Mouse (Mus musculus) G1E (cell line): ENCODE data around the gene Tcerg1l.

ENCODE experiments used
- CTCF ChIP-seq: IDR thresholded peaks from 2 replicates; pipeline ENCODE4 v1.5.1; 2012; ENCODE audit warnings: low read depth, low read length, inconsistent platforms, mixed read lengths
- GATA1 ChIP-seq: IDR thresholded peaks from 2 replicates; pipeline ENCODE4 v1.6.1; 2012; ENCODE audit warnings: borderline replicate concordance, low read length, inconsistent platforms, mixed read lengths
- GATA2 ChIP-seq: IDR thresholded peaks from 2 replicates; pipeline ENCODE4 v1.6.1; 2012; ENCODE audit warnings: low read depth, low read length, inconsistent platforms, borderline replicate concordance
- POLR2AphosphoS5 ChIP-seq: IDR thresholded peaks from 2 replicates; pipeline ENCODE4 v1.6.1; 2012; ENCODE audit warnings: low read depth, low read length, inconsistent platforms; ENCODE audit not compliant: insufficient replicate concordance
- TAL1 ChIP-seq: conservative IDR thresholded peaks from 2 replicates; pipeline ENCODE4 v1.6.1; 2012; ENCODE audit warnings: low read depth, low read length, inconsistent platforms, mixed read lengths

DNA sequence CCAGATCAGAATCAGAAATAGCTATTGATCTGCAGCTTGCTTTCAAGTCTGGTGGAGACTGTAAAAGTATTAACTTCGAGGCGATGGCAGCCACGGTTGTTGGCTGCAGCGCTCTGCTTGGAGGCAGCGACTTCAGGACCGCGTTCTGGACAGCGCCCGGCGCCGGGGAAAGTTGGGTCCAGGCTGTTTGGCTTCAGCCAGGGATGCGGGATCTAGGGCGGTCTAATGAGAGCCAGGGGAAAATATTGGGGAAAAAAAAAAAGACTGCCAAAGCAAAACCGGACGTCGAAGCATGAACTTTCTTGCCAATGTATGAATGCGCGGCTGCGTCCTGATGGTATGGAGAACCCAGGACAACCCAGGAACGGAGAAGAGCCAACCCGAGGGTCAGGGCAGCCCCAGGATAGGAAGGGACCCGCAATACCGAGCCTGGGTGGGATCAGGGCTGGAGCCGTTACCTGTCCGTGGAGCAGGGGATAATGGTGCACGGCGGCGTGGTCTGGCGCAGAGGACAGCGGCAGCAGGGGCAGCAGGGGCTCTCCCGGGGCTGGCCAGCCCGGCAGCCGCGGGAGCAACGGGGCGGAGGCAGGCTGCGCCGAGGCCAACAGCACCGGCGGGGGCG is 556 bp downstream of the Tcerg1l start:
- TF ChIP-seq CTCF (no peak), TAL1 (no peak), POLR2AphosphoS5 (no peak), GATA1 (no peak), GATA2 (no peak)
